Mouse (Mus musculus): ENCODE measurements at regions not wholly inside any gene's neighbourhood (a gene's known extent, or its start where the extent isn't known, plus 50 kb on each side); places are given as distances from the start of the nearest gene placed in this dataset.

DNA sequence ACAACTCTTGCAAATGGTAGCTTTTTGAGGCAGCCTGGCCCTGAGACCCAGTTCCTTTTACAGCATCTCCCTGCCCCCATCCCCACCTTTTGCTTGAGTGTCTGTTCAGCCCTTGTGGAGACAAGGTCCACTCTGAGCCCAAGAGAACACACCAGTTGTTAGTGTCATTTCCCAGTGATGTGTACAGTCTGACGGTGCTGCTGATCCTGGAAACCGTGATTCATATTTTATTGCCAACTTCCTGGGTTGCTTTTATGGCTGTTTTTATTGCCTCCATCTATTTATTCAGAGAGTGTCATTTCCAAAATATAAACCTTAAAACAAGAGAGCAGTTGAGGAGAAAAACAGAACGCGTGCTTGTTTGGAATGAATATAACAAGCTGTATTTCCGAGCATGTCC, 309.6 kb upstream of the Isl1 start:
- DNase-seq (ENCODE audit: low spot score in 2 of 2): no peak

- no peak for DNase-seq (ENCODE audit: low spot score in 2 of 2)
Measured at GRCm38 (mm10) chr13:116596346-116596745, 286.9 kb upstream of the Isl1 start.

DNA sequence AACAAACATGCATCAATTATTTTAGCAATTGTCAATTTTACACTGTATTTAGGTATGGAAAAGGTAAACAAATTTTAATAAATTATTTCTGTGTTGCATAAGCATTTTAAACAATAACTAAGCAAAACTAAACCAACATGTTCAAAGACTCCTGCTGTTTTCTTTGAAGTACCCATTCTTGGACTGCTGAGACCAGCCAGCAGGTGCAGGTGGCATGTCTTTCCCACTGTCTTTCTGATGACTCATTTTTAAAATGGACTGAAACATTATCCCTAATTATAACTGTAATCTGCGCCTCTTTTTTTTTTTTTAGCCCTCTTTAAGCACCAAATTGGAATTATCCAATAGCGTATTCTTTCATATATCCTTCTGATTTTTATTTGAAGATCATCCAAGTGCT, 286.0 kb upstream of the Isl1 start:
- DNase-seq (ENCODE audit: low spot score in 2 of 2): no peak

- no peak for DNase-seq (ENCODE audit: low spot score in 2 of 2)
Measured at GRCm38 (mm10) chr13:116575958-116576335, 266.5 kb upstream of the Isl1 start.

- DNase-seq (ENCODE audit: low spot score in 2 of 2): no peak
Measured at GRCm38 (mm10) chr13:116575274-116575957, 265.9 kb upstream of the Isl1 start.

DNA sequence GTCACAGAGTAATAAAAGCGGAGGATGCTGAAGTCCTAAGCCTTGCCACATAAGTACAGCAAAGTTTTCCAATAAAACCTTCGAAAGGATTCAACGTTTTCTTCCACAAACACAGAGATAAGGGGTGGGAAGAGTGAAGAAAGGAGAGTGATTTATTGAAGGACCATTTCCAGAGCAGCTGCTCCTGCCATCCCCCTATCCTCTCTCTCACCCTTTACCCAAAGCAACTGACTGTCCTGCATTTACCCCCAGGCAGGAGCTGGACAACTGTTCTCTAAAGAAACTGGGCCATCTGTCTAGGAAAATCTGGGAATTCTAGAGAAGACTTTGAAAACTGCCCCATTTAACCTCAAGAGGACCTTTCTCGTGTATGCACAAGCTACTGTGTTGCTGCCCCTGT, 245.6 kb upstream of the Isl1 start:
- DNase-seq (ENCODE audit: low spot score in 2 of 2): no peak

GRCm38 (mm10) chr13:116535211-116535610, 225.7 kb upstream of the Isl1 start:
- DNase-seq (ENCODE audit: low spot score in 2 of 2): no peak

GRCm38 (mm10) chr13:116533163-116533562, 223.7 kb upstream of the Isl1 start:
- peak in 1 of 2 experiments; percentile 19 for DNase-seq (ENCODE audit: low spot score in 2 of 2)

- DNase-seq (ENCODE audit: low spot score in 2 of 2): no peak
Measured at GRCm38 (mm10) chr13:116528289-116528688, 218.8 kb upstream of the Isl1 start.

GRCm38 (mm10) chr13:116527037-116527436, 217.5 kb upstream of the Isl1 start:
- no peak for DNase-seq (ENCODE audit: low spot score in 2 of 2)

DNA sequence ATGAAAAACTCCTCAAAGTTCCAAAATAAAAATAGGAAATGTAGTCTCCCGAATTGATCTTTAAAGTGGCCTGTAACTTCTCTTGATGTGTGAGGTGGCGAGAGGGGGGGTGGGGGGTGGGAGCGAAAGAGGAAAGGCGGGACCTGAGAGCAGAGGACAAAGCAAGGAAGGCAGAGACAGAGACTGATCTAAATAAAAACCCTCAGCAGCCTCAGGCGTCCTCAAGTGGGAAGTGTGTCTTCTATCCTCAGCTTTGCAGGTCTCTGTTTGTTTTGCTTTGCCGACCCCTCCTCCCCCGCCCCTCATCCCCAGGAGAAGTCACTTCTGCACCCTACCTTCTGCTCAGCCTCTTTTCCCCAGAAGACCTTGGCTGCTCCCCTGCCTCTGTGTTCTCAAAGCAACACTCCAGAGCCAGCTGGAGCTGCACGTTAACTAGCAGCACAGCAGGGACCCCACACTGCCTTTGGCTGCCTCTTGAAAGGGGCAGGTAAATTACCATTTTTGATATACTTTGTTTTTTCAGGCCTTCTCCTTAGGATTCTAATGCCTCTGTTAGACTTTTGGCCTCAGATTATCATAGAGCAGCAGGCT, 214.3 kb upstream of the Isl1 start:
- DNase-seq (ENCODE audit: low spot score in 2 of 2): no peak

- no peak for DNase-seq (ENCODE audit: low spot score in 2 of 2)
Measured at GRCm38 (mm10) chr13:116514640-116515311, 205.3 kb upstream of the Isl1 start.

- DNase-seq (ENCODE audit: low spot score in 2 of 2): no peak
Measured at GRCm38 (mm10) chr13:116514256-116514639, 204.8 kb upstream of the Isl1 start.

DNA sequence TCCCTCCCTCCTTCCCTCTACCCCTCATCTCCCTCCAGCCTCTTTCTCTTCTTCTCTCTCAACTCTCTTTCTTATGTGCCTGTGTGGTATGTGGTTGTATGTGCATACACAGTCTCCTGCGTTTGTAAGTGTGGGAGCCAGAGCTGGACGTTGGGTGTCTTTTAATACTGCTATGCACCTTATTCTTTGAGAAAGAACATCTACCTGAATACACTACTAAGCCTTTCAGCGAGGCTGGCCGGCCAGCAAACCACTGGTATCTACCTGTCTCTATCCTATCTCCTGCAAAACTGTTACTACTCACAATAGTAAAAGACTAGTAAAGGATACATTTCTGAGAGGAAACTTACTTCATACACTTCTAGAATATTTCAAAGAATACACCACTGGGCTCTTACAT, 202.9 kb upstream of the Isl1 start:
- DNase-seq (ENCODE audit: low spot score in 2 of 2): no peak

DNA sequence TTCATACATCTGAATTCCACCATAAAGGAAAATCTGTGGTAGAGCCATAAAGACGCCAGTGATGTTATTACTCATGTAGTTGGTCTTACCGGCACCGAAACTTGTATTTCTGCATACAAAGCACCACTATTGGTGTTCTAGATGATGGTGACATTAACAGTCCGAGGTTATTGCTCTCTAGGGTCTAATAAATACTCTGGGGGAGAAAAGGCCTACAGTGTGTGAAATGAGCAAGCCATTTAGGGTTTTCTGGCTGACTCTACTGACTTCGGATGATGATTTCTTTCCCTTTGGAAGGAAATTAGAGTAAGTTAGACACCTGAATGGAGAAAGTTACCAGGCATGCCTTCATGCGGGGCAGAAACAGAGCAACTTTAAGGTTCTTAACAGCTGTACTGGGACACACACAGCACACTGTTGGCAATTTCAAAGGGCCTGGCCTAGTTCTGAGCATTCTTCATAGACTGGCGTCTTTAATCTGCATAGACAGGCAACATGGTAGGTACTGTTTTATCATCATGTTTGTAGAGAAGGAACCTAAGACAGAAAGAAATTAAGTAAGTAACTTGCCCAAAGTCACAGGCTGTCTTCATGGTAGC, 198.8 kb upstream of the Isl1 start:
- DNase-seq (ENCODE audit: low spot score in 2 of 2): no peak

DNA sequence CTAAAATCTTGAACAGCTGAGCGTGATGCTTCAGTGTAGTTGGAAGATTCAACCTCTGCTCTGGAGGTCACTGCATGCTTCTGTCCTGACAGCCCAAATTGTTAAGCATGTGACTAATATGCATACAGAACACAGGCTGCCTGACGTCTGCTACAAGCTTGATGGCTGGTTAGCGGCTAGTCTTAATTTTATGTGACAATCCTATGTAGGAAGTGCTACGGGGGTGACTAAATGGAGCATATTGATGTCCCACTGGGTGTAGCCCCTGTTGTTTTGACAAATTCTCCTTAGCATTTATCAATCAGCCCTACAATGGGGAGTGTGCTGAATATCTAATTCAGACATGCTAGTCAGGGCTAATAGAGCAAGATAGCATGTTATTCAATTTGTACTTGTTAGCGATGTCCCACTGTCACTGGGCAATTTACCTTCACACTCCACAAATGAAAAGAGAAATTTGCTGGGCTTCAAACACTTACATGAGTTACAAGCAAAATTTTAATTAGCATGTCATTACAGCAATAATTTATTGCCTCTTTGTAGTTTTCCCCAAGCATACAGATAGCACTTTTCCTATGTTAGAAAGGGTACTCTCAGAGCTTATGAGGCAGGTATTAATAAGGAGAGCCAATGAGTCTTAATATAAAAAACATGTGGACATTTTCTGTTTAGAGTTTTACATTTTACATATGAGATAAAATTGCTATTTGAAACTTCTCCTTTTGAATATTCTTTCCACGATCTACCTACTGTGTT, 188.3 kb upstream of the Isl1 start:
- no peak for DNase-seq (ENCODE audit: low spot score in 2 of 2)

GRCm38 (mm10) chr13:116495641-116496040, 186.2 kb upstream of the Isl1 start:
- DNase-seq (ENCODE audit: low spot score in 2 of 2): no peak

DNA sequence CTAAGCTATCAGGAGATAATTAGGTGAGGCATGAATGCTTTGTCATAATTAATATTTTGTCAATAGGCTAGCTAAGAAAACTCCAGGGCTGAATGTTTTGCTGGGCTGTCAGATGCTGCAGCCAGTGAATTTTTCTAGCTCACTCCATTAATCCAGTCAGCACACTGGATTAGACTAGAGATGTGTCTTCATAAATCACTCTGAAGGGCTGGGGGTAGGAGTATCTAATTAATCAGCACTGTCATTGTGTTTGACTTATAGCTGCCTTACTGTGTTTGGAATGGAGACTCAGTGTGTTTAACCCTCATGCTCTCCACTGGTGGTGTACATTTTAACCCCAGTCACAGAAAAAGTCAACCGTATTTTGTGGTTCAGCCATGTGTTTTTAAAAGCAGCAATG, 179.9 kb upstream of the Isl1 start:
- DNase-seq (ENCODE audit: low spot score in 2 of 2): no peak

GRCm38 (mm10) chr13:116474611-116475010, 165.1 kb upstream of the Isl1 start:
- no peak for DNase-seq (ENCODE audit: low spot score in 2 of 2)

DNA sequence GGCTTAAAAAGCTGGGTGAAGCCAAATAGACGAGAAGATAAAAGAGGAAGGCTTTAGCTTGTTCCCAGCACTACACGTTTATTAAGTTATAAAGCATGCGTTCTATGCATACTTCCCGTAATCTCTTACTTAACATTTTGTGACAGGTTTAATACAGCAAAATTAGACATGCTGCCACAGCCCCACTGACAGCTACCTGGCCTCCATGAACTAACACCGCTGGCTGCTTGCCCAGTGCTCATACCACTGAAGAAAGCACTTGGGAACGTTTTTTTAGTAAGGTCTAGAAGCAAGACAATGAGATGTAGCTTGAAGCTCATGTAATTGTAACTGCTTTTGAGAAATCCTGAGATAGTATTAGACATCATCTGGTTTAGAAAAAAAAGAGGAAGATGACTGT, 152.3 kb upstream of the Isl1 start:
- DNase-seq (ENCODE audit: low spot score in 2 of 2): no peak

DNA sequence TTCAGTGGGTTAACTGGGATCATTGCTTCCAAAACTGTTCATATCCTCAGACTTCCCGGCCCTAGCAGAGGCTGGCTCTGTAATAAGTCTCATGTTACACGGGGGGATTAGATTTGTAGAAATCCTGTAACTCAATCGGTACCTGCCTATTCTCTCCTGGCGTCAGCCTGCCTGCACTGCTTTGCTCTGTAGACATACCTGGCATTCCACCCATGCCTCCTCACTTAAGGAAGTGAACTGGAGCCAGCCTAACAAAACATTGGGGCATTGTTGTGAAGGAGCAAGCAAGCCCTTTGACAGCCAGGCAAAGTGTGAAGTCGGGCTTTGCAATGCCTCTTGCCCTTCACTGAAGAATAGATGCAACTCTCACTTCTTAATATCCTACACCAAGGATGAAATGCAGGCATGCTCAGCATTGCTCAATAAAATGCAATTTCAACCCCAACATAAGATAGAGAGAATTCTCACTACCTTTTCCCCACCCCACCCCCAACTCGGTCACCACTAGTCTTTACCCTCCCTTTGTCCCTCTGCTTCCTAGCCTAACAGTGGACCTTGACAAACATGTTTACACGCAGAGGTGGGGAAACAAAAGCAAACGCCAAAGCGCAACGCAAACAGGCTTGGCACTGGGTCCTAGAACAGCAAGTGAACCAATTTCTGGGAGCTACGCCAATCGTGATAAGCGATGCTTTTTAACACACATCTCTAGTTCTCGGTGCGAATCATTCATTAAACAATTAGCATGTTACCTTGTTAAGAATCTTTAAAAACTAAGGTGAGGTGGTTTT, 133.9 kb upstream of the Isl1 start:
- DNase-seq (ENCODE audit: low spot score in 2 of 2): no peak

Measured in frontal cortex, postnatal 36 days (tissue).